Mouse (Mus musculus) embryo, embryonic 11.5 days (tissue): Measurements from ENCODE around the gene Cpz.
A peak's percentile ranks its signal among the peaks of the same experiment; 100 is the strongest.

Experiments used
- DNase-seq: peaks from one replicate; pipeline ENCODE4 v3.0.0-alpha.2; 2012; ENCODE audit warnings: low read depth, low spot score

The Cpz gene

DNA sequence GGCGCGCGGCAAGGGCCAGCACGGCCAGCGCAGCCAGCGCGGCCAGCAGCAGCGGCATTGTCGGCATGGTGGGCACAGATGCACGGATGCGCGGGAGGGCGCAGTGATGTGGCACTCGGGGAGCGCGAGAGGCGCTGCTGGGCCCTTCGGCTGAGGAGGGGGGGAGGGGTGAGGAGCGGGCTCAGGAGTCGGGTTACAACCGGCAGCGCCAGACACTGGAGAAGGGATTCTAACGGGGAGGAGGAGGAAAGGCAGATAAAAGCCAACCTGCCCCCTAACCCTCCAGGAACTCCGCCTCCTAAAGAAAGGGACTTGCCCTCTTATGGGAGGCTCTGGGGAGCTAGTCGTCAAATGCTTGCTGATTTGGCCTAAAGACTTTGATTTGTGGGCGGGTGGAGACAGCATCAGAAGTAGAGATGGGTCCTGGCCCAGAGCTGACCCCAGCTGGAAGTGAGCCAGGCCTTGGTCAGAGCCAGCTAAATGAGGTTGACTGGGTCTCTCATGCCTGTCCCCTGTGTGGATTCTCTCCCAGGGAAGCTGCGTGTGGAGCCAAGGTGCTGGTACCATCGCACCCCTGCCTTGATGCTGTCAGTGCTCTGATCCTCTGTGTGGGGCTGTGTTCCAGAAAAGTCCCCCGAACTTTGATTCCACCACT lies at the start of gene Cpz:
Gene Cpz, minus strand, starts transcription at position 230 of the 655 bp plus-strand sequence.
- DNase-seq: peak; percentile 75

DNA sequence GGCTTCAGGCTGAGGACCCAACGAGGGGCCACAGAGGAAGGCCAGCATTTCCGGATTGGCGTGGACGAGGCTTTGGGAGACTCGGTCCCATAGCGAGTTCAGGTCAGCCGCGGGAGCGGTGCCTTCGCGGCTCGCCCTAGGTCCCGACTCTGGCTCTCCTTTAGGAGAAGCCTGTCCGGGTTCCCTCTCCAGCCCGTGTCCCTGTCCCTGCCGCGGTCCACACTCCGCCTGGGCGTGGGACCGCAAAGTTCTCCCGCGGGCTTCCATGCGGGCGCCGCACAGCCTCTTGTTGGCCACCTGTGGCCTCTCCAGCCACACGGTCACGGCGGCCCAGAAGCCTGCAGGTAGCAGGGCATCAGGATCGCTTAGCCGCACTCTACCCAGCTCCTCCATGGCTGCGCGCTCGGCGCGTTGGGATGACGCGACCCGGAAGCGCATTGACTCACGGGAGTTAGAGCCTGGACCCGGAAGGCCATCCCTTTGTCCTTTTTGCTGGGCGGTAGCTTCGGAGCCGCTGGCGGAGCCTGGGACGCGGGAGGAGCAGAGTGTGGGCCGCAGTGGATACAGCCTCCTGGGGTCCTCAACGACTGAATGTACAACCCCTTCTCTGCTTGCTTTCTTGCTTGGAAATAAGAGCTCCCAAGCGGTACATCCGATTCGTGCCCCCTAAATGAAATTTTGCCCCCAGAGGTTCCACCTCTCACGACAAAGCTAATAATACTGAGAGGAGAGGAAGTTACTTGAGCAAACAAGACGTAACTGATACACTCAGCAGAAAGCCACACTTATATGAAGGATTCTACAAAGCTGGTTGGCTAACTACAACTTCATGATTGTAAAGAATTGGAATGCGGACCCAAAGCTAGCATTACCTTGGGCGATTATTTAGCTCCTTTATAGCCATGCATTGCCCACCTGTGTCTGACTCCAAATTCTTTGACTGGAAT lies 49.4 kb upstream of the Cpz start, which contains the start of gene Trmt44:
Gene Trmt44, minus strand, starts transcription at position 418 of the 947 bp plus-strand sequence.
- peak; percentile 83 for DNase-seq

DNA sequence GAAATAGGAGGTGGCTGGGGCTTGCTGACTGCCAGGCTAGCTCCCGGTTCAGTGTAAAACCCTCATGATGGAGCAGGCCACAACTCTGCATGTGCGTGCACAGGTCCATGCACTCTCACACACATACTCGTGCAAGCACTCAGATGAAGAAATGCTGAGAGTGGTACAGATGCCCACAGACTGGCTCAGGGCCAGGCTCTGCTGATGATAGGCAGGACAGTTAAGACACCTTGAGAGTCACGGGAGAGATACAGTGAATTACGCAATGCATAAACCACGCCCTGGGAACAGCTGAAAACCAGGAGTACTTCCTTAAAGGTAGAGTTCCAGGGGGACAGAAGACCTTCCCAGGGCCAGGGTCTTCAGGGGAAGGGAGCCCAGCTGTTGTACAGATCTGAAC lies 46.0 kb upstream of the Cpz start:
- no peak for DNase-seq

DNA sequence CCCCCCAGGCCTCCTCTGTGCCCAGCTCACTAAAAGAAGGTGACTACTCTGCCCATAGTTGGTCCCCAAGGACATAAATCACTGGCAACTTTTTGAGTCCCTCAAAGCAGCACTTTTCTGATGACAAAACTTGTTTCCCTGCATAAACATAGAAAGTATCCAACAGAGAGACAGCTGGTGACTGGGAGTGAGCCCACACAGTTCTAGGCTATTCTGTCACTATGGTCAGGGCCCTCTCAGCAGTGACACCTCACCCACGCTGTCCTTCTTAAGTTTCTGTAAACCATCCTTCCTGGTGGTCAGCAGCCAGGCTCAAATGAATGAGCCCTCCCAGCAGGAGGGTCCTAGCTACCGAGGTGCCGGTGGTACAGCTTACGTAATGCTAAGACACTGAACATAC lies 41.1 kb upstream of the Cpz start:
- DNase-seq: no peak

DNA sequence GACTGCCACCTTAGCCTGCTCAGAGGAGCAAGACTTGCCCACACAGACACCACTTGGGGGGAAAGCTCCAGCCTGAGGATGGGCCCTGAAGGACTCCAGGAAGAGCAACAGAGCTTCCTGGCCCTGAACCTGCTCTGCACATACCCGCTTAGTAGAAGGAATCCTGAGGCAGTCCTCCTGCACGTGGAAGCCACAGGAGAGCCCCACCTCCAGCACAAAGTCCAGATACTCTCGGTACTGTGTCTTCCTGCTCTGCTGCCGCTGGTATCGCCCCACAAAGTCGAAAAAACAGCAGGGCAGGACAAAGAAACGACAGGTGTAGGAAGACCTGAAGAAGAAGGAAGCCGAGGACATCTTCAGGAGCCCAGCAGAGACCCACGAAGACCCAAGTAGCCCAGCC lies 39.7 kb upstream of the Cpz start:
- no peak for DNase-seq

DNA sequence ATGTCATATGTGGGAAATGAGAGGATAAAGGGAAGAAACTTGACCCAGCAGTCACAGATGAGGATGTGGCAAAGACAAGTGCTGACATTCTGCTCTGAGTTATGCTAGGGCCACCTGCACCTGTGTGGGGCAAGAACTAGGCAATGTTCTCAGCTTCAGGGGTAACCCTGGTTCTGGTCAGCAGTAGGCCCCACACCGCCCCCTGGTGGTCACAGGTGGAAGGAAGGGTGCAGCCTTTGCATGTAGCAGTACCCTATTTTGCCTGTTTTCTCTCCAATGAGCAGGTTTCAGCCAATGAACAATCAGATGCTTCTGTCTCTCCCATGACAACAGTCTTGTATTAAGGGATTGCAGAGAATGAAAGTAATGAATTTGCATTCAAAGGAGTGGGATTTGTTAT lies 38.0 kb upstream of the Cpz start:
- DNase-seq: no peak

DNA sequence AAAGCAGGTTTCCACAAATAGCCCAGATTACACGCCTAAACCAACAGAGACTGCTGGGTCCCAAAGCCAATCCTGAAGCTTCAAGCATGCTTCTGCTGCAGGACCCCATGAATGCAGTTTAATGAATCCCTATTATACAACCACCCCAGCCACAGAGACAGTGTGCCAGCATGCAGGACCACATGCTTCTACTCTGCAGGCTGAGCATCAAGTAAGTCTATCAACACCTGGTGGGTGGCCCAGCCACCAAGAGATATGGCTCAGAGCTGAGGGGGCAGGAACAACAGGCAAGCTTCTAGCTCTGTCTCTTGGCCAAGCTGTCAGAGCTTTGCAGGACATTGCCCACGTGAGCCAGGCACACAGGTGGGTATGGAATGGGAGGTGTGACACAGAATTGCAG lies 37.1 kb upstream of the Cpz start:
- DNase-seq: no peak

DNA sequence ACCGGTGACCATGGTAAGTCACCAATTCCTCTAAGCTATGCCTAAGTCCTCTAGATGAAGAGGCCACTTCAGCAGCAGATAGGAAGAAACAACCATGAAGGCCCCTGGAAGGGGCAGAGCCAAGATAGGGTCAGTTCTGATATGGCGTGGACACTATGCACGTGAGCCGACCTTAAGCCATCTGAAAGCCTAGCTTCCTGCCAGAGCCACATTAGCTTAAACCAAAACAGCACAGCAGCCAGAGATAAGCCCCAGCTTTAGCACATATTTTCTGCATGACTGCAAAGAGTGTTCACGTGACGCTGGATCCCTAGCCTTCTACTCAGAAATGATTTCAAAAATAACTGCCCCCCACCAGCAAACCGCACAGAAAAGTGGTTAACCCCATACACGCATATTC lies 33.9 kb upstream of the Cpz start:
- no peak for DNase-seq

DNA sequence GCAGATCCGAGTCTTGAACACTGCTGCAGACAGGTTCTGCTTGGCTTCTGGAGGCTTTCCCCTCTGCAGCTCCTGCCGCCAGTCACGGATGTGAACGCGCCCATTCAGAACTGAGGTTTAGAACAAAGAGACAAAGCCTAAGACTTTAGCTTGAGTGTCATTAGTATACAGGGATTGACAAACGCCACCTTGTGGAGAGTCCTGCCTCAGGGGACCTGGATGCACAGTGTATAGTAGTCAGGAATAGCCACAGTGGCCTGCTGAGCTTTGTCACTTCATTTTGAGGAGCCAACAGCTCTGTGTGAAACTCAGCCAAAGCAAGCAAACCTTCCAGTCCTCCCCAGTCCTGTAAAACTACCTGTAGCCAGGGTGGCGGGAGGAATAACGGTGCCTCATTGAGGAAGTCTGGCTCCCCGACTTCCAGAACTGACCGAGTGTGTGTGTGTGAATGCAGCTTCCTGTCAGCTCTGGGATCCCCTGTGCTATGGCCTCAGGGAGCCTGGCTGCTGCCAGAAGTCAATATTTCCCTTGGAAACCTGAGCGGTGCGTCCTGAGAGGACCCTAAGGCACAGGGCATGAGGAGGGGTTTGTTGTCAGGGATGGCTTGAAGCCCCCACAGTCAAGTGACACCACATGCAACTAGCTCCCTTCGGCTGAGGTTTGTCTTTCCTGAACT lies 32.6 kb upstream of the Cpz start:
- no peak for DNase-seq

DNA sequence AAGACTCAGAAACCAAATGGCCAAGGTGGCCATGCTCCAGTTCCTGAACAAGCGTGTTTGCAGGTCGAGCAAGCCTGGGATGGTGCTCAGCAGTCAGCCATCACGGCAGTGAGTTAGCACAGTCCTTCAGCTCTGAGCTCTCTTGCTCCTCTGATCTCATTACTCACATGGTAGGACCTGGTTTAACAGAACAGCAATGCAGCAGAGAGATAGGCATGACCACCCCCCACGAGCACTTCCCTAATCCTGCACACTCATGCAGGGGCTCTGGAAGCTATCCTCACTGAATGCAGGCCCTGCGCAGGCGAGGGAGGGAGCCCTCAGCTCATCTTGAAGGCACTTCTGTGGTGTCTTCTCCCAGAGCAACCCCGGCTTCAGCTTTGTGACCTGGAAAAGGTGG lies 30.9 kb upstream of the Cpz start:
- DNase-seq: no peak

DNA sequence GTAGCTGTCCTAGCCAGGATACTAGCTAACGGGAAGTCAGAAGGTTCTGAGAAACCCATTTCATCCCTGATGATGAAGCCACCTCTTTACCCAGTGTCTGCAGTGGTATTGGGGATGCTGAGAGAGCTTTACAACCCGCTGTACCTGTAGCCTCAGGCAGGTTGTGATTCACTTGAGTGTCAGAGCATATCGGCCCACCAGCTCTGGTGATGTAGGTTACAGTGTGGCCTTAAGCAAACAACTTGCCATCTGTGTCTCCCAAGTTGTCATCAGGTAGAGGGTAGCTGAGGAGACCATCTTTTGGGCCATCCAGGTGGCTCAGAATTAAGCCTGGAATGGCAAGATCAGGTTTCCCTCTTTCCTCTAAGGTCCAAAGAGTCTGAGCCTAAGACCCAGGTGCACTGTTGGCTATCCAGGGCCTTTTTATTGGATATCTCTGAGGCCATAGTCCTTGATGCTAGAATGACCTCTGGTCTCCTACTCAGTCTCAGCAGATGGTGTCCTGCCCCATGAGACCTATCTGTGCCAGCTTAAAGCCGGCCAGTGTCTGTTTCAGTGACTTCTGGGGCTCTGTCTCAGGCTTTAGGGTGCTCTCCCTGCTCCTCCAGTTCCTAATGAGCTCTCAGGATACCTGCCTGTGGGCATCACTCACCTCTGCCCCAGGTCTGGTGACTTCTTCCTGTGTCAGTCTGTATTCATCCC lies 27.5 kb upstream of the Cpz start:
- DNase-seq: no peak

DNA sequence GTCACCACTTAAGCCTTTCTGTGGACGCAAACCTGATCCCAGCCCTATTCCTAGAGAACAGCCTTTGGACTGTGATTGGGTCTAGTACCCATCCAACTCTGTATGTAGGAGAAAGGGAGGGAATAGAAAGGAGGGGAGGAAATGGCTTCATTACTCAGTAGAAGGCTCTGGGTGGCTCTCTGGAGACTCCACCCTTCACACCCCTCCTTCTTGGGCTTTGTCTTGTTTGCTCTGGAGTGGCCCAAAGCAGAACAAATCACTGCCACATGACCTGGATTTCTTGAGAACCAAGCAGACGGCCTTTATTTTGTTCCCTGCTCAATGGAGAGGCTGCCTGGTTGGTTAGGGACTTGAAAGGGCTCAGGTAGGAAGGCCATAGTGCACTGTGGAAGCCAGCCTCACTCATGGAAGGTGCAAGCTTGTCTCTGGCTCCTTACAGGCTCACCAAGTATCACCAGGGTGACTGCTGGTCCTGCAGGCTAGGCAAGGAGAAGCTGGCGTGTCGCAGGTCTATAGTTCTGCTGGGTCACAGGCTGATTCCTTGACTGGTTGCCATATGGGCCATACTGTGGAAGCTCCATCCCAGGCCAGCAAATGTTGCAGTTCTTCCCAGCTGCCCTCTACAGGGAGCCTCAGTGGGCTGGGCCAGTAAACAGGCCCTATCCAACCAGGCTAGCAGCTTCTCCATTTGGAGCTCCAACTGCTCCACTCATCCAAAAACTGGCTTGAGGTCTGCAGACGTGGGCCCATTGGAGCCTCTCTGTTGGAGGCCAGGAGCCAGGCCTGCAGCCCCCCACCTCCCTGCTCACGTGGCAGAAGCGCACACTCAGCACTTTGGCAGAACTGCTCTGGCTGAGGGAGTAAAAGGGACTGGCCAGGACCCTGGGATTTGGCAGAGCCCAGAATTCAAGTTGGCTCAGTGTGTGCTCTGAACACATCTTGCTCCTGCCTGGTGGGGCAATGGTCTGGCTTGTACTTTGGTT lies 26.6 kb upstream of the Cpz start:
- DNase-seq: no peak

DNA sequence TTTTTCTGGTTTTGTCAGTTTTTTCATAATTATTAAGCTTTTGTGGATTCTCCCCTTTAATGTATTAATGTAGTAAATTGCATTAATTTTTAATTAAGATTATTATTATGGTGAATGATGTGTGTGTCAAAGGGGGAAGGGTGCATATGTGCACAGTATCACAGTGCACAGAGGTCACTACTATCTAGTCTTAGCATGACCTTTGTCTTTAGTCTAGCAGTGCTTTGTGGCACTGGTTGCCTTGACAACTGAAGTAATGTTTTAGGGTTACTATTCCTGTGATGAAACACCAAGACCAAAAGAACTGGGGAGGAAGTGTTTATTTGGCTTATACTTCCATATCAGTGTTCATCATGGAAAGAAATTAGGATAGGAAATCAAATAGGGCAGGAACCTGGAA lies 20.6 kb upstream of the Cpz start:
- no peak for DNase-seq

DNA sequence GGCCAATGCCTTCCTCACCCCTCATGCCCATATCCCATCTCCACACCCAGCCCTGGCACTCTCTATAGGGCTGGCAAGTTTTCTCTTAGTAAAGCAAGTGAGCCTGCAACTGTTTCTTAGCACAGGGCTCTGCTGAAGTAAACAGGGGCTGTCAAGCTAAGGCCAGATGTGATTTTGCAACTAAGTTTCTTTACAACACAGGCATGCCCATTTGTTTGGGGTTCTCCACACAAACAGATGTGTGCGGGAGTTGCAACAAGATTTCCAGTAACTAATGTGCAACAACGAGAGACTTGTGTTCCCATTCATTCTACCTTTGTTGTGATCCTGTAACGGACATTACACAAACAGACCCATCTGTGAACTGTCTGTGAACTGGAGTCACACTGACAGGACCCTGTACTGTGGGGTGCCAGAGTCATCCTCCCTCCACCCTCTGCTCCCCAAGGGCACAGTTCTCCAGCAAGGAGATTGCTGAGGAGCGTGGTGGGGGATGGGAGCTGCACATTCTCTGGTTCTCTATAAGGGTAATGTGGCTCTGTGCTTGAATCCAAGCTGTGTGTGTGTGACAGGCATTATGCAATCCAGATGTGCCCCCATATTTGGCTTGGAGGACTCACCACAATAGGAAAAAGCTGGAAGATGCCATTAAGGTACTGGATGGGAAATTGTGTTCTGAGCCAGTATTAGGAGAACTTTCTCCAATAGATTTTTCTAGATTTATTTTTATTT lies 15.7 kb upstream of the Cpz start:
- no peak for DNase-seq

DNA sequence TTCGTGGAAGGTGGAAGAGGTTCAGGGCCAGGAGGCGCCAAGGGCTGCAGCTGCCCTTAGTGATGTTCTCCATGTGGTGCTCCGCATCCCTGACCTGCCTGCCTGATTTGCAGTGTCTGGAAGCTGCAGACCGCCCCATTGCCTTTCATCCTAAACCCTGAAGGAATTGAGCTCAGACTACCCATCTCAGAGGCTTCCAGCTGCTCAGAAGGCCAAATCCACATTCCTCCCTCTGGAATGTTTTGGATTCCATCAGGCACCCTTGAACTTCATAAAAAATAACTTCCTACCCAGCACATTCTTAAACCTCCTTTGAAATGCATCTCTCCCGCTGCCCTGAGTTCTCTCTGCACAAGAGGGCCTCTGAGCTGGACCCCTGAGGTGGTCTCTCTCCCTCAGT lies 15.1 kb upstream of the Cpz start:
- DNase-seq: no peak

DNA sequence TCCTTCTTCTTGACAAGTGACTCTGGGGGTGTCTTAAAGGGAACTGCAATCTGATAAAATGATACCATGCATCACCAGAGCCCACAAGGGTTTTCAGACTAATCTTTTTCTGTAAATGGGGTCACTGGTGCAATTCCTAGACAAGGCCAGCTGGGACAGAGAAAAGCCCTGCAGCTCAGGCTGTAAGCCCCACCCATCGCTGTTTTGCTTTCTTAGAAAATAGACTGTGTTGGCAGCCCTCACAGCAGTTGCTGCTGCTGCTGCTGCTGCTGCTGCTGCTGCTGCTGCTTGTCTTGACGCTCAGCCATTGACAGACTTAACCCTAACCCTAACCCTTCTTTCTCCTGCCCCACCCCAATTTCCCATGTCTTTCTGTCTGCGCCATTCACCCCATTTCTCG lies 14.1 kb upstream of the Cpz start:
- no peak for DNase-seq

DNA sequence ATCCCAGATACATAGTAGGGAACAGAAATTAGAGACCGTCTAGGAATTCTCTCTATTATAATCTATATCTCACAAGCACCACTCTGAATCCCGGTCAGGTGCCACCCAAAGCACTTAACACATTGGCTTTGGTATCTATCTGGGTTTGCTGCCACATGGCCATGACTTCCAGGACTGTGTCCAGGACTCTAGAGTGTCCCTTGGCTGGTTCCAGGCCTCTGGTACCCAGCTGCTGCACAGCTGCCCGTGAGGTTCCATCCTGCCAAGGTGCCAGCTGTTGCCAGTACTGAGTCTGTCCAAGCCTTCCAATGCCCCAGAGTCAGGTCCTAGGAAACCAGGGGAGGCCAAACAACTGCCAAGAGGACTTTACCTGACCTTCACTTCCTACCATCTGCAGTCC lies 12.5 kb upstream of the Cpz start:
- no peak for DNase-seq

DNA sequence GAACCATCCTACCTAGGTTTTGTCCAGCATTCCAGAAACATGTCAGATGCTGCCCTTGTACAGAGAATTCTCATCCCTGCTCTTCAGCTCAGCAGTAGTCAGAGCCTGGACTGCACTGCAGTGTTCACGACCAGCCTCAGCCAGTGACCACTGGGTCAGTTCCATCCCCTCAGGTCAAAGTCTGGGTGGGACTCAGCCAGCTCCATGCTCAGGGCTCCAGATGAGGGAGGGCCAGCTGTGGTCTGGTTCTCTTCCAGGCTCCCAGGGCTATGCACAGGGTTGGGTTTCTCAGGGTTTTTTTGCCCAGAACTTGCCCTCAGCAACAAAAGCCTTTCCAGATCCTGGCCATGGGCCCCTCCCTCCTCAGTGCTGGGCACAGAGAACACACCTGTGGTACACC lies 12.0 kb upstream of the Cpz start:
- DNase-seq: no peak

DNA sequence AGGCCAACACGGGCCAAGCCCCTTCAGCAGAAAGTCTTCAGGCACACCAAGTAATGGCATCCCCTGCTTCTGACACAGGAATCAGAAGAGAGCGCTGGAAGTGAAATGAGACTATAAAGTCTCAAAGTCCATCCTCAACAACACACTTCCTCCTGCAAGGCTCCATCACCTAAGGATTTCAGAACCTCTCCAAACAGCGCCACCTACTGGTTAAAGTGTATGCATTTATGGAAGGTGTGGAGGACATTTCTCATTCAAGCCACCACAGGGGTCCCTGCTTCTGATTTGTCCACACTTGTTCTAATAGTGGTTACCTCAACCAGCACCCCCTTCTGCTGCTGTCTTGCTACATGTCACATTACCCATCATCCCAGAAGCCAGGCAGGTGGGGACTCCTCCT lies 10.8 kb upstream of the Cpz start:
- no peak for DNase-seq

DNA sequence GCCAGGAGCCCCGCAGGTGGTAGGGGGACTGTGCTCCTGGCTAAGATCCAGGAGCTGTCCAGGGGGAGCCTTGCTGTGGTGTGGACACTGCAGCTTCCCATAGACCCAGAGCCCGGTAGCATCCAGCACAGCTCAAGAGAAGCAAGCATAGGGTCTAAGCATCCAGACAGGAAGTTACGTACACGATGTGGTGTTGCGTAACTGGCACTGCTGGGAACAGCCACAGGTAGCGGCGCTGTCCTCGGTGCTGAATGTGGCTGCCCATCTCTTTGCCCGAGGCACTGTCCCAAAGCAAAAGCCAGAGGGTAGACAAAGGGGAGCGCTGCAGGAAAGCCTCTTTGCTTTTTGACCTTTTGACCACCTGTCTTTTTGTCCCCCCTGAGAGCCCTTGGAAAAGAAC lies 6.1 kb upstream of the Cpz start:
- DNase-seq: no peak
